Mouse (Mus musculus) left cerebral cortex, adult 8-10 months (tissue): ENCODE measurements around the gene Ccdc177. TPM values are rescaled to one million over a fixed set of nuclear protein-coding genes. Genes with fewer than 3 reads are reported as not detected.

Experiments
- DNase-seq, 2 experiments: peaks; one replicate each; pipeline ENCODE4 v3.0.0; 2022; ENCODE audit warnings: low spot score in 2 of 2
- total RNA-seq, 4 experiments: library from RNA; stranded (reverse); gene quantifications; 2 replicates each; pipeline ENCODE4 v1.2.4; 2022

Gene Ccdc177
- total RNA-seq, 4 experiments from 2014 or later: 12.9 to 14.9 (median 13.8) TPM

- no peak for DNase-seq
These were observed 23.2 kb downstream of the Ccdc177 start for GRCm38 (mm10) chr12:80737283-80737600.

- DNase-seq: peak in 1 of 2 experiments; percentile 82
These were observed 23.8 kb downstream of the Ccdc177 start for GRCm38 (mm10) chr12:80736464-80737282.

GRCm38 (mm10) chr12:80734526-80735470 lies 25.7 kb downstream of the Ccdc177 start:
- DNase-seq: no peak

- peak in 1 of 2 experiments; percentile 68 for DNase-seq
These were observed 29.9 kb downstream of the Ccdc177 start for GRCm38 (mm10) chr12:80730567-80730966.

- DNase-seq: peak in 1 of 2 experiments; percentile 33
These were observed 30.5 kb downstream of the Ccdc177 start for GRCm38 (mm10) chr12:80729758-80730530.

GRCm38 (mm10) chr12:80728814-80729213 lies 31.7 kb downstream of the Ccdc177 start:
- no peak for DNase-seq

- no peak for DNase-seq
These were observed 32.3 kb downstream of the Ccdc177 start for GRCm38 (mm10) chr12:80728207-80728606.

- DNase-seq: peak; percentile 46 to 85
These were observed 35.5 kb downstream of the Ccdc177 start for GRCm38 (mm10) chr12:80724853-80725559.

- DNase-seq: no peak
These were observed 39.0 kb downstream of the Ccdc177 start for GRCm38 (mm10) chr12:80721458-80721857.

- DNase-seq: no peak
These were observed 40.0 kb downstream of the Ccdc177 start for GRCm38 (mm10) chr12:80720507-80720906.

GRCm38 (mm10) chr12:80719141-80719540 lies 41.3 kb downstream of the Ccdc177 start:
- no peak for DNase-seq

- no peak for DNase-seq
These were observed 44.6 kb downstream of the Ccdc177 start for GRCm38 (mm10) chr12:80715915-80716314.

GRCm38 (mm10) chr12:80706915-80707604 lies 53.4 kb downstream of the Ccdc177 start:
- no peak for DNase-seq

- no peak for DNase-seq
These were observed 54.1 kb downstream of the Ccdc177 start for GRCm38 (mm10) chr12:80706208-80706914.

Other genes with a start within 250 kb of the Ccdc177 start
- 100 to 1,000 TPM in 1 of 4 experiments, 10 to 100 TPM in 3; 94.5 to 107 (median 97.9) TPM for gene Galnt16, start 242.4 kb downstream of the Ccdc177 start, total RNA-seq
- 10 to 100 TPM; 34.7 to 40.3 (median 37.8) TPM for gene Slc39a9, start 116.8 kb downstream of the Ccdc177 start, total RNA-seq
- gene Erh, start 116.3 kb downstream of the Ccdc177 start, total RNA-seq: 10 to 100 TPM; 24.8 to 52.7 (median 38.4) TPM
- 1 to 10 TPM; 3.6 to 7.8 (median 5.6) TPM for gene Plekhd1, start 68.1 kb downstream of the Ccdc177 start, total RNA-seq
- 10 to 100 TPM; 34.7 to 38.2 (median 35.5) TPM for gene Susd6, start 29.8 kb upstream of the Ccdc177 start, total RNA-seq
- gene Srsf5, start 184.8 kb upstream of the Ccdc177 start, total RNA-seq: 100 to 1,000 TPM; 286 to 385 (median 329) TPM
- gene Slc10a1, start 208.0 kb upstream of the Ccdc177 start, total RNA-seq: not detected